Comparison of ENCODE assay signal across 8 mouse cellular contexts in genomic region chrX:38600995-38601369, GRCm38 (mm10). TPM values are rescaled to one million over a fixed set of nuclear protein-coding genes. Genes with fewer than 3 reads are reported as not detected.
A peak's percentile ranks its signal among the peaks of the same experiment; 100 is the strongest.
DNase-seq lines count a peak whose midpoint lies in the region; ATAC-seq and TF ChIP-seq lines count a peak whose summit lies in the region.

No protein-coding gene starts in this region.

- H3K27me3 ChIP-seq in MEL (ENCODE audit: control insufficient read depth in 1 of 2, insufficient read depth in 2 of 2, low read length in 2 of 2) = no peaks in the 10 kb centered on the region
- no peaks in the 10 kb centered on the region for H3K27me3 ChIP-seq in forebrain, embryonic 13.5 days
- H3K27me3 ChIP-seq in hindbrain, postnatal 0 days (ENCODE audit: insufficient read depth, low read length) = no peaks in the 10 kb centered on the region

- no peak for TF ChIP-seq RAD21 in MEL (IDR thresholded peaks at IDR 0.05; ENCODE audit: low read depth, low read length)

- ATAC-seq in forebrain, embryonic 13.5 days = peak; percentile 75
- ATAC-seq in hindbrain, postnatal 0 days = peak; percentile 81

- no peak for TF ChIP-seq POLR2A in MEL (IDR thresholded peaks at IDR 0.05; ENCODE audit: control insufficient read depth in 1 of 2, insufficient read depth in 1 of 2, low read depth in 1 of 2, low read length in 2 of 2, poor library complexity in 1 of 2)
- no peak for TF ChIP-seq POLR2A in bone marrow, adult 2 months (IDR thresholded peaks at IDR 0.05; ENCODE audit: borderline replicate concordance, control insufficient read depth, low read depth, low read length)

- no peak for TF ChIP-seq EP300 in MEL (IDR thresholded peaks at IDR 0.05; ENCODE audit: low read depth in 1 of 2, low read length in 2 of 2)

- no peaks in the 10 kb centered on the region for H3K4me1 ChIP-seq in MEL (ENCODE audit: control insufficient read depth in 1 of 2, insufficient read depth in 2 of 2, low read length in 2 of 2)
- H3K4me1 ChIP-seq in bone marrow, adult 2 months (ENCODE audit: control insufficient read depth, insufficient read depth, low read length) = no peaks in the 10 kb centered on the region
- no peaks in the 10 kb centered on the region for H3K4me1 ChIP-seq in forebrain, embryonic 13.5 days
- H3K4me1 ChIP-seq in hindbrain, postnatal 0 days (ENCODE audit: insufficient read depth, low read length) = no peaks in the 10 kb centered on the region

- H3K36me3 ChIP-seq in MEL (ENCODE audit: control insufficient read depth in 1 of 2, insufficient read depth in 2 of 2, low read length in 2 of 2) (peaks cover 2 to 6% of the 10 kb centered on the region in 2 experiments), macrophage (ENCODE audit: inconsistent target) (no peaks in the 10 kb centered on the region)
- H3K36me3 ChIP-seq in forebrain, embryonic 13.5 days (ENCODE audit: poor library complexity, severe bottlenecking) = no peaks in the 10 kb centered on the region
- no peaks in the 10 kb centered on the region for H3K36me3 ChIP-seq in hindbrain, postnatal 0 days (ENCODE audit: insufficient read depth, low read length)

- no peak for TF ChIP-seq CTCF in MEL (IDR thresholded peaks at IDR 0.05 in 2 of 3, conservative IDR thresholded peaks at IDR 0.05 in 1 of 3; ENCODE audit: control insufficient read depth in 1 of 3, insufficient read depth in 1 of 3, low read depth in 2 of 3, low read length in 3 of 3, poor library complexity in 1 of 3, severe bottlenecking in 1 of 3)
- no peak for TF ChIP-seq CTCF in bone marrow, adult 2 months (IDR thresholded peaks at IDR 0.05; ENCODE audit: control insufficient read depth, insufficient read depth, low read length)
- TF ChIP-seq CTCF in hindbrain, postnatal 0 days (IDR thresholded peaks at IDR 0.05; ENCODE audit: low read depth) = no peak

- peaks cover 2% of the 10 kb centered on the region for H3K79me2 ChIP-seq in MEL (ENCODE audit: control insufficient read depth, insufficient read depth, low read length, poor library complexity)
- H3K79me2 ChIP-seq in macrophage (ENCODE audit: inconsistent target) = peaks cover 30% of the 10 kb centered on the region

- peak overlapping the region; percentile 71 for H3K27ac ChIP-seq in MEL (ENCODE audit: control insufficient read depth, low read depth, low read length)
- H3K27ac ChIP-seq in bone marrow, adult 2 months (ENCODE audit: control insufficient read depth, insufficient read depth, low read depth, low read length, poor library complexity) = no peak overlapping the region; the same call in 1 of the 2 replicates
- H3K27ac ChIP-seq in forebrain, embryonic 13.5 days = peak overlapping the region; percentile 77
- peak overlapping the region; percentile 83 for H3K27ac ChIP-seq in hindbrain, postnatal 0 days
- H3K27ac ChIP-seq in macrophage = peak overlapping the region; percentile 80

- DNase-seq in MEL (ENCODE audit: low read depth, low spot score) = peak; percentile 65
- DNase-seq in hindbrain, postnatal 0 days (ENCODE audit: low spot score) = peak; percentile 36
- DNase-seq in left cerebral cortex, adult 8-10 months (ENCODE audit: low spot score in 2 of 2) = peak; percentile 5 to 13
- DNase-seq in right cerebral cortex, postnatal 14 days = peak; percentile 8
- no peak for DNase-seq in testis, postnatal 10 days (ENCODE audit: low spot score)

- H3K4me2 ChIP-seq in forebrain, embryonic 13.5 days = peak overlapping the region; percentile 61
- peak overlapping the region; percentile 58 for H3K4me2 ChIP-seq in hindbrain, postnatal 0 days (ENCODE audit: low read depth, low read length)

- 15% methylated on average over 3 of the region's 3 CpGs for WGBS in bone marrow, adult 2 months
- 18% methylated on average over 3 of the region's 3 CpGs for WGBS in forebrain, embryonic 13.5 days
- WGBS in hindbrain, postnatal 0 days = 24% methylated on average over 3 of the region's 3 CpGs
- WGBS in macrophage (ENCODE audit: missing documents) = 30% methylated on average over 3 of the region's 3 CpGs

- peak overlapping the region; percentile 79 for H3K9ac ChIP-seq in MEL (ENCODE audit: control insufficient read depth, low read depth, low read length, poor library complexity, severe bottlenecking)
- peak overlapping the region; percentile 63 for H3K9ac ChIP-seq in forebrain, embryonic 13.5 days
- peak overlapping the region; percentile 58; the same call in 1 of the 2 replicates for H3K9ac ChIP-seq in hindbrain, postnatal 0 days (replicated peaks; ENCODE audit: low read length)

- H3K4me3 ChIP-seq in MEL (ENCODE audit: control insufficient read depth in 1 of 2, insufficient read depth in 1 of 2, low read depth in 2 of 2, low read length in 2 of 2) (peak overlapping the region; percentile 77 to 95), macrophage (ENCODE audit: inconsistent target) (peak overlapping the region; percentile 70)
- peak overlapping the region; percentile 78 for H3K4me3 ChIP-seq in bone marrow, adult 2 months (replicated peaks; ENCODE audit: control insufficient read depth, low read depth, low read length)
- H3K4me3 ChIP-seq in forebrain, embryonic 13.5 days = peak overlapping the region; percentile 50
- H3K4me3 ChIP-seq in hindbrain, postnatal 0 days (ENCODE audit: low read length) = peak overlapping the region; percentile 47

- no peaks in the 10 kb centered on the region for H3K9me3 ChIP-seq in MEL (replicated peaks; ENCODE audit: insufficient read depth, low read length)
- H3K9me3 ChIP-seq in forebrain, embryonic 13.5 days (replicated peaks) = no peaks in the 10 kb centered on the region
- no peaks in the 10 kb centered on the region for H3K9me3 ChIP-seq in hindbrain, postnatal 0 days (ENCODE audit: low read length)

TF ChIP-seq in MEL, 35 proteins besides CTCF, POLR2A, EP300 and RAD21 (continues in another document):
- TF ChIP-seq MYC (IDR thresholded peaks at IDR 0.05; ENCODE audit: low read depth, low read length) (peak; percentile 59; the same call in 1 of the 2 replicates), ELF1 (IDR thresholded peaks at IDR 0.05; ENCODE audit: low read depth, low read length) (peak; percentile 65; the same call in 1 of the 2 replicates), GATA1 (IDR thresholded peaks at IDR 0.05; ENCODE audit: low read depth, low read length) (no peak), SIN3A (IDR thresholded peaks at IDR 0.05; ENCODE audit: low read length) (peak; percentile 50), MXI1 (IDR thresholded peaks at IDR 0.05; ENCODE audit: low read depth, low read length) (peak; percentile 48; the same call in 1 of the 2 replicates), KAT2A (conservative IDR thresholded peaks at IDR 0.05; ENCODE audit: low read depth, low read length) (peak; percentile 13; the same call in 1 of the 2 replicates), CHD1 (IDR thresholded peaks at IDR 0.05; ENCODE audit: low read depth, low read length) (no peak)

RNA-seq across cellular contexts. Expression of gene Mcts1, which starts 0.6 kb away (rescaled TPM):
- 37.0 and 39.3 TPM in 2 replicates for total RNA-seq in MEL (2012; rRNA removed)
- polyA plus RNA-seq in MEL (2012; ENCODE audit: insufficient read depth in 1 of 2, insufficient read length in 2 of 2, low read depth in 1 of 2, low replicate concordance in 2 of 2, missing spikeins in 1 of 2) (10 to 100 TPM in 1 of 2 experiments, not detected in 1; 27.3 TPM), macrophage (2018) (55.0 to 73.4 TPM (median 69.1 TPM) in 3 replicates)
- 63.0 and 105 TPM in 2 replicates for polyA plus RNA-seq in bone marrow, adult 2 months (2011; ENCODE audit: insufficient read depth, insufficient read length, low replicate concordance, missing spikeins)
- polyA plus RNA-seq in forebrain, embryonic 13.5 days (2015; fragmentation: Nextera tagmentation; extraction: Ambion mirVana) = 132 and 138 TPM in 2 replicates
- 26.9 and 36.9 TPM in 2 replicates for total RNA-seq in hindbrain, postnatal 0 days (2014; rRNA removed)
- 173 and 177 TPM in 2 replicates for polyA plus RNA-seq in hindbrain, postnatal 0 days (2015; fragmentation: Nextera tagmentation; extraction: Ambion mirVana)
- 10 to 100 TPM; 75.4 to 80.5 (median 77.1) TPM for total RNA-seq in left cerebral cortex, adult 8-10 months (2022)
- 100 to 1,000 TPM in 5 of 26 experiments, 10 to 100 TPM in 21; 41.2 to 114 (median 80.9) TPM for total RNA-seq in macrophage (2018; cell fraction: chromatin; rRNA removed)
- 10 to 100 TPM; 34.3 to 55.0 (median 45.8) TPM for total RNA-seq in macrophage (2018; cell fraction: cytosol; rRNA removed)
- total RNA-seq in macrophage (2018; cell fraction: nucleus; rRNA removed) = 100 to 1,000 TPM in 6 of 26 experiments, 10 to 100 TPM in 20; 43.4 to 118 (median 84.7) TPM

RNA-seq across cellular contexts. Expression of gene Cul4b, which starts 25.0 kb away (rescaled TPM):
- 19.0 and 22.7 TPM in 2 replicates for total RNA-seq in MEL (2012; rRNA removed)
- 10 to 100 TPM in 1 of 2 experiments, not detected in 1; 28.2 TPM for polyA plus RNA-seq in MEL (2012; ENCODE audit: insufficient read depth in 1 of 2, insufficient read length in 2 of 2, low read depth in 1 of 2, low replicate concordance in 2 of 2, missing spikeins in 1 of 2)
- 4.7 and 26.5 TPM in 2 replicates for polyA plus RNA-seq in bone marrow, adult 2 months (2011; ENCODE audit: insufficient read depth, insufficient read length, low replicate concordance, missing spikeins)
- polyA plus RNA-seq in forebrain, embryonic 13.5 days (2015; fragmentation: Nextera tagmentation; extraction: Ambion mirVana) = 22.1 and 23.6 TPM in 2 replicates
- total RNA-seq in hindbrain, postnatal 0 days (2014; rRNA removed) = 15.2 and 18.2 TPM in 2 replicates
- 16.8 and 17.1 TPM in 2 replicates for polyA plus RNA-seq in hindbrain, postnatal 0 days (2015; fragmentation: Nextera tagmentation; extraction: Ambion mirVana)
- 10 to 100 TPM; 35.5 to 40.3 (median 36.4) TPM for total RNA-seq in left cerebral cortex, adult 8-10 months (2022)
- 10 to 100 TPM in 24 of 26 experiments, 1 to 10 TPM in 2; 7.5 to 25.0 (median 18.8) TPM for total RNA-seq in macrophage (2018; cell fraction: chromatin; rRNA removed)
- 10 to 100 TPM; 20.5 to 34.2 (median 27.7) TPM for total RNA-seq in macrophage (2018; cell fraction: cytosol; rRNA removed)
- total RNA-seq in macrophage (2018; cell fraction: nucleus; rRNA removed) = 10 to 100 TPM; 11.6 to 32.1 (median 18.9) TPM
- 21.5 to 31.9 TPM (median 24.9 TPM) in 3 replicates for polyA plus RNA-seq in macrophage (2018)

RNA-seq across cellular contexts. Expression of gene C1galt1c1, which starts 33.9 kb away (rescaled TPM):
- total RNA-seq in MEL (2012; rRNA removed) = 10.6 and 11.0 TPM in 2 replicates
- polyA plus RNA-seq in MEL (2012; ENCODE audit: insufficient read depth in 1 of 2, insufficient read length in 2 of 2, low read depth in 1 of 2, low replicate concordance in 2 of 2, missing spikeins in 1 of 2) = 1 to 10 TPM in 1 of 2 experiments, not detected in 1; 8.0 TPM
- 5.8 and 8.0 TPM in 2 replicates for polyA plus RNA-seq in bone marrow, adult 2 months (2011; ENCODE audit: insufficient read depth, insufficient read length, low replicate concordance, missing spikeins)
- polyA plus RNA-seq in forebrain, embryonic 13.5 days (2015; fragmentation: Nextera tagmentation; extraction: Ambion mirVana) = 24.0 and 25.3 TPM in 2 replicates
- total RNA-seq in hindbrain, postnatal 0 days (2014; rRNA removed) = 10.4 and 15.4 TPM in 2 replicates
- 24.9 and 26.3 TPM in 2 replicates for polyA plus RNA-seq in hindbrain, postnatal 0 days (2015; fragmentation: Nextera tagmentation; extraction: Ambion mirVana)
- total RNA-seq in left cerebral cortex, adult 8-10 months (2022) = 10 to 100 TPM; 20.8 to 24.5 (median 22.9) TPM
- total RNA-seq in macrophage (2018; cell fraction: chromatin; rRNA removed) = 10 to 100 TPM in 6 of 26 experiments, 1 to 10 TPM in 20; 1.5 to 14.5 (median 7.5) TPM
- total RNA-seq in macrophage (2018; cell fraction: cytosol; rRNA removed) = 10 to 100 TPM; 17.9 to 28.9 (median 21.5) TPM
- total RNA-seq in macrophage (2018; cell fraction: nucleus; rRNA removed) = 10 to 100 TPM in 25 of 26 experiments, 1 to 10 TPM in 1; 6.3 to 30.8 (median 21.0) TPM
- polyA plus RNA-seq in macrophage (2018) = 30.6 to 49.6 TPM (median 31.5 TPM) in 3 replicates
